Mouse (Mus musculus) CD8-positive naive resting alpha-beta T cell, adult 2 months (primary cell): ENCODE data around the gene Srcin1.
A peak's percentile ranks its signal among the peaks of the same experiment; 100 is the strongest.

Source experiments
- DNase-seq, 2 experiments: peaks; one replicate each; pipeline ENCODE4 v3.0.0; 2022; ENCODE audit warnings: low read depth in 2 of 2, low spot score in 2 of 2

Srcin1 gene

DNA sequence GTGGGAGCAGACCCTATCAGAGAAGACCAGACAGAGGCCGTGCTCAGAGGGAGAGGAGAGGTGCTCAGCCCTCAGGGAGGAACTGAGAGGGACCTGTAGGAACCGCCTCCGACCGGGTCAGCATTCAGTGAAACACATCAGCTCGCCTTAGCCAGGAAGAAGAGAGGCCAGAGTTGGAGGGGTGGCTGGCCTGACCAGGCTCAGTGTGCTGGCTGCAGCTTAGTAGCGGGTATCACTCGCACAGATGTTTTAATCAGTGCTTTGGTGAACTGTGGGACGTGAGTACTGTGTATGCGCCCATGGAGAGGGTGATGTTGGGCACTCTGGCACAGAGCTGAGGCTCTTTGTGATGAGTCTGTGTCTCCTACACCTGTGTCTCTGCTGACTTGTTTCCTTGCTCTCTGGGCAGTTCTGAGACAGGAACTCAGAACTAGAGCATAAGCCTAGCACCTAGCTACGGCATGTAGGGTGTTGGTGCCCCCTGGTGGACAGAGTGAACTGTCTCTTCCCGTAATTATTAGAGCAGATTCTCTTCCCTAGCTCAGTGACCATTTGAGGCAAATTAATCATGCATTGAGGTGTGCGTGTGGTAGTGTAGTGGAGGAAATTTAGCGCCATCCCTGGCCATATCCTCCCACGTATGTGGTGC lies 107.2 kb downstream of the Srcin1 start:
- DNase-seq, result peak; percentile 72 to 83

DNA sequence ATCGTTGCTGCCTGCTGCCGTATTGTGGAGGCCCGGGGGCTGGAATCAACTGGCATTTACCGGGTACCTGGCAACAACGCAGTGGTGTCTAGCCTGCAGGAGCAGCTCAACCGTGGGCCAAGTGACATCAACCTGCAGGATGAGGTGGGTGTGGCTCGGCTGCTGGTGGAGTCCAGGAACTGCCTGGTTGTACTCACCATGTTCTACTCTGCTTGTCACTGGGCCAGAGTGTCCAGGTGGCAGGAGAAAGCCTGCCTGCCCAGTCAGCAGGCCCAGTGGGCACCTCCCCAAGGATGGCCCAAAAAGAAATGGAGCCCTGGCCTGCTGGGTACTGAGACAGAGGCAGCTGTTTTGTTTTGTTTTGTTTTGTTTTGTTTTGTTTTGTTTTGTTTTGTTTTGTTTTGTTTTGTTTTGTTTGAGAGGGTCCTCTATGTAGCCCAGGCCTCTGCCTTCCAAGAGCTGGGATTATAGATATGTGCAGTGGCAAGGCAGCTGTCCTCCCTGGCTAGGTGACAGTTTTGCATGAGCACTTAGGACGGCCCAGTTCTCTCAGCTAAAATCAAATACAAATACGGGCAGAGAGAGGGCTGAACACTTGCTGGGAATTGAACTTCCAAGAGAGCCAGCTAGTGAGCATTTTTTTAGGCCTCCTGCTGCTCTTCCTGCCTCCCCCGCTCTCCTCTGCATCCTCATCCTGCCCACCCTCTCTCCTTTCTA lies 109.4 kb downstream of the Srcin1 start:
- DNase-seq, result no peak

DNA sequence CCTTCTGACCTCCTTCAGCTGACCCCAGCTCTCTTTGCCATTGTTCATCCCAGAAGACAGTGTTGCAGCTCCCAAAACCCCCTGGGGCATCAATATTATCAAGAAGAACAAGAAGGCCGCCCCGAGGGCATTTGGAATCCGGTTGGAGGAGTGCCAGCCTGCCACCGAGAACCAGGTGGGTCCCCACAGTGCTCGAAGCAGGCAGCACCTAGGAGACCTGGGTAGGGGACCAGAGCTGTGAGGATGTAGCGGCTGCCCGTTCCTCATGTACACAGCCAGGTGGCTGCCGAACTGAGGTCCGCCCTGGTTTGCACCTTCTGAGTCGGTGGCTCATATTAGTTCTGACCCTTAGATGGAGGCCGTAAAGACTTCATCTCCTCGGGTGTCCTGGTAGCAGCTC lies 110.0 kb downstream of the Srcin1 start:
- DNase-seq, result no peak

DNA sequence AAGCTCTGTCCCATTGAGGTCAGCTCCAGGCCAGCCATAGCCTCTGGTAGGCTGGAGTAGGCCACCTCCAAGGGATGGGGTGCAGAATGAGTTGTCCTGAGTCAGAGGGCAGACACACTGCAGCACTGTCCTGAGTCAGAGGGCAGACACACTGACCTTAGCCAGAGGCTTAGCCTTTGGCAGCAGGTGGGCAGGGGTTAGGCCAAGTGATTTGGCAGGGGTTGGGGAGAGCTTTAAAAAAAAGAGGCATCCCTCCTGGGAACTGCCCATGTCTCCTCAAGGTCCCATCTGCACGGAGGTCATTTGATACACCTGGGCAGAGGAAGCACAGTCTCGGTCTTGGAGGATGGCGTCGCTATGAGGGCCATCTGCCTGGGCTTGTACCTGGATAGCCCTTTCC lies 112.0 kb downstream of the Srcin1 start:
- no peak for DNase-seq

DNA sequence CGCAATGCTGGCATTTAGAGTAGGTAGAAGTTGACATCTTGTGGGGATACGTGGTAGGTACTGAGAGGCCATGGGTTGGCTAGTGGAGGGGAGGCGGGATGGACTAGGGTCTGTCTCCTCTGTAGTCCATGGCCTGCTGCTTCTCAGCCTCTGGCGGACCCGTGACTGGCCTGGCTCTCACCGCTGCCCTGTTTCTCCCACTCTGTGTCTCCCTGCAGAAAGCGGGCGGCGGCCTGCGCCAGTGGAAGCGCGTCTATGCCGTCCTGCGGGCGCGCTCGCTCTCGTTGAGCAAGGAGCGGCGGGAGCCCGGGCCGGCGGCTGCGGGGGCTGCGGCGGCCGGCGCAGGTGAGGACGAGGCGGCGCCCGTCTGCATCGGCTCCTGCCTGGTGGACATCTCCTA lies 112.8 kb downstream of the Srcin1 start:
- no peak for DNase-seq

DNA sequence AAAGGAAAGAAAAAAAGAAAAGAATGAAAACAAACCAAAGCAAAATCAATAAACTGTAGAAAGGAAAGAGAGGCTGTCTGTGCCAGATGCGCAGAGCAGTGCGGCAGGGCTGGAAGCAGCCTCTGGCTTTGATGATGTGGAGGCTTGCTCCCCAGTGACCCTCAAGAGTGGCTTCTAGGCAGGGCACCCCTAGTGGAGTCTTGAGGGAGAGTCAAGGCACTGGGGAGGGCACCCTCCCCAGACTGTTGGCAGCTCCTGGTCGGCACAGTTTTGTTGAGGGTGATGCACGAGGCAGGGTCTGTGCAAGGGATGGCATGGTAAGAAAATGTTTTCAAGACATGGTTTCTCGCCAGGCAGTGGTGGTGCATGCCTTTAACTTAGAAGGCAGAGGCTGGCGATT lies 113.4 kb downstream of the Srcin1 start:
- DNase-seq, result no peak

DNA sequence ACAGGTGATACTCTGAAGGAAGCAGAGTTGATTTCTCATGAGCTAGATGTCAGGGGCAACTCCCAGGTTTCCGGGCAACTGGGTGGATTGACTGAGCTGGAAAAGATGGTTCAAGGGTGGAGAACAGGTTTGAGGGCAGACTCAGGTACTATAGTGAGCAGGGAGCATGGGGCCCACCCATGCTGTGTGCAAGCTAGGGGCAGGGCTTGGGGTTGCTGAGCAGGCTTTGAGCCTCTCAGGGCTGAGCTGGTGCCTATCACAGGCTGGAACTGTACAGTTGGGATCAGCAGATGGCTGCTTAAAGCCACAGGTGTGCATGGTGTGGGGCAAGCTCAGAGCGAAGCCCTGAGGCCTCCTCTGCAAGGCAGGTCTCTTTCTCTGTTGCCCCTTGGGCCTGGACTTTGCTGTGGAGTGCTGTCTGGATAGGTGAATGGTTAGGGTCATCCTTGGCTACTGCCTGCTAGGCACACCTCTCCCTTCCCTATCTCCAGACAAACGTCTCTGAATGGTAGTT lies 114.6 kb downstream of the Srcin1 start:
- DNase-seq, result no peak
